Mouse (Mus musculus) embryo, embryonic 10.5 days (tissue): ENCODE measurements around the gene Cep85l.
A peak's percentile ranks its signal among the peaks of the same experiment; 100 is the strongest.

ENCODE experiments used
- DNase-seq: peaks from one replicate; pipeline ENCODE4 v3.0.0-alpha.2; 2015; ENCODE audit warnings: low spot score

Gene Cep85l

GRCm38 (mm10) chr10:53379709-53380106 lies at the start of gene Cep85l:
Gene Cep85l, minus strand, starts transcription at chr10:53379947.
- DNase-seq = peak; percentile 92

GRCm38 (mm10) chr10:53428695-53429447 lies 49.1 kb upstream of the Cep85l start:
- DNase-seq = no peak

- DNase-seq = no peak
Observed at GRCm38 (mm10) chr10:53426524-53426923, 46.8 kb upstream of the Cep85l start.

GRCm38 (mm10) chr10:53423091-53423490 lies 43.3 kb upstream of the Cep85l start:
- DNase-seq = no peak

- DNase-seq = no peak
Observed at GRCm38 (mm10) chr10:53422206-53422605, 42.5 kb upstream of the Cep85l start.

GRCm38 (mm10) chr10:53421613-53422012 lies 41.9 kb upstream of the Cep85l start:
- DNase-seq = no peak

- DNase-seq = no peak
Observed at GRCm38 (mm10) chr10:53420069-53420468, 40.3 kb upstream of the Cep85l start.

- DNase-seq = no peak
Observed at GRCm38 (mm10) chr10:53419139-53419935, 39.6 kb upstream of the Cep85l start.

- no peak for DNase-seq
Observed at GRCm38 (mm10) chr10:53417015-53417414, 37.3 kb upstream of the Cep85l start.

GRCm38 (mm10) chr10:53416152-53416712 lies 36.5 kb upstream of the Cep85l start:
- no peak for DNase-seq

- no peak for DNase-seq
Observed at GRCm38 (mm10) chr10:53415252-53415651, 35.5 kb upstream of the Cep85l start.

- peak; percentile 52 for DNase-seq
Observed at GRCm38 (mm10) chr10:53414092-53415085, 34.6 kb upstream of the Cep85l start.

- DNase-seq = no peak
Observed at GRCm38 (mm10) chr10:53412936-53413335, 33.2 kb upstream of the Cep85l start.

- no peak for DNase-seq
Observed at GRCm38 (mm10) chr10:53412165-53412564, 32.4 kb upstream of the Cep85l start.

GRCm38 (mm10) chr10:53410831-53411230 lies 31.1 kb upstream of the Cep85l start:
- DNase-seq = no peak

- DNase-seq = no peak
Observed at GRCm38 (mm10) chr10:53407422-53407821, 27.7 kb upstream of the Cep85l start.

GRCm38 (mm10) chr10:53406845-53407244 lies 27.1 kb upstream of the Cep85l start:
- no peak for DNase-seq

GRCm38 (mm10) chr10:53402293-53402692 lies 22.5 kb upstream of the Cep85l start:
- no peak for DNase-seq

GRCm38 (mm10) chr10:53399053-53399452 lies 19.3 kb upstream of the Cep85l start:
- no peak for DNase-seq

GRCm38 (mm10) chr10:53398540-53398902 lies 18.8 kb upstream of the Cep85l start:
- peak; percentile 60 for DNase-seq

GRCm38 (mm10) chr10:53397846-53398539 lies 18.2 kb upstream of the Cep85l start:
- no peak for DNase-seq
